Mouse (Mus musculus) lung, postnatal 14 days (tissue): ENCODE data around the gene Zdhhc14.
"Not testable (repeated sequence)": the region's sequence is repeated elsewhere in the genome, so short reads cannot be mapped to it uniquely, and the experiment has no call there.

Experiments
- DNase-seq: peaks from one replicate; pipeline ENCODE4 v3.0.0; 2021

Zdhhc14 gene

GRCm38 (mm10) chr17:5612236-5612635 lies 119.9 kb downstream of the Zdhhc14 start:
- DNase-seq = no peak

DNA sequence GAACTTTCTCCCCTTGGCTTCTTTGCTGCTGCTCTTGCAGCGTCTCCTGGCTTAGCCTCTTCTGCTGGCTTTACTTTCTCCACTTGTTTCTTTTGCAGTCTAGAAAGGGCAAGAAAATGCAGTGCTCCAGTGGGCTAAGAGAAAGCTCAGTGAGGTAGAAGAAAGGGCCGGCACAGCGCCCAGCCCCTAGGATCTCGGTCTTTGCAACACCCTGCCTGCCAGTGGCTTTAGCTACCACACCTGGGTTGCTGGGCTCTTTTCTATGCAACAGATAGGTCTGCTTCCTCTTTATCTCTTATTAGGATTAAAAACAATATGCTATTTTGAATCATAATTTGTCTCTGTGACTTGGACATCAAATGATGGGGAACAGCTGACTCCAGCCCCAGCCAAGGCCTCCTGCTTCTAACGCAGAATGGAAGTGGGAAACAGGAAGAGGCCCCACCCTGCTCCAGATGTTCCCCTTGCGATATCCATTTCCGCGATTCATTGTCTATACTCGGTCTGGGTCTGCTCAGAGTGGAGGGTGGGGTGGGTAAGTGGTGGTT lies 122.5 kb downstream of the Zdhhc14 start:
- DNase-seq = peak; percentile 32

- DNase-seq = no peak
These were observed 129.6 kb downstream of the Zdhhc14 start for GRCm38 (mm10) chr17:5621626-5622591.

- DNase-seq = no peak
These were observed 130.4 kb downstream of the Zdhhc14 start for GRCm38 (mm10) chr17:5622764-5623163.

DNA sequence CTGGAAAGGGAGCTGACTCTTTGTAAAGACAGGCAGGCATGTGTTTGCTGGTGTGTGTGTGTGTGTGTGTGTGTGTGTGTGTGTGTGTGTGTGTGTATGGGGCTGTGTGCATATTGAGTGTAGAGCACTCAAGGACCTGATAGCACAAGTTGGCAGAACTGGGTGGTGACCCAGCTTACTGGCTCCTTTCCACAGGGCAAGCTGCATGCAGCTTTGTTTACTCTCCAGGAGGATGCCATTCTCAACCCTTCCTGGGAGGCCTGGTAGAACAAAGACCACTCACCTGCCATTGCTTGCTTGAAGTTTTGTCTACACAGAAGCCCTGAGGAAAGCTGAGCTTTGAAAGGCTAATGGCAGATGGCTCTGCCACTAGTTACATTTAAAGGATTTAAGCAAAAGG lies 130.8 kb downstream of the Zdhhc14 start:
- peak; percentile 39 for DNase-seq

DNA sequence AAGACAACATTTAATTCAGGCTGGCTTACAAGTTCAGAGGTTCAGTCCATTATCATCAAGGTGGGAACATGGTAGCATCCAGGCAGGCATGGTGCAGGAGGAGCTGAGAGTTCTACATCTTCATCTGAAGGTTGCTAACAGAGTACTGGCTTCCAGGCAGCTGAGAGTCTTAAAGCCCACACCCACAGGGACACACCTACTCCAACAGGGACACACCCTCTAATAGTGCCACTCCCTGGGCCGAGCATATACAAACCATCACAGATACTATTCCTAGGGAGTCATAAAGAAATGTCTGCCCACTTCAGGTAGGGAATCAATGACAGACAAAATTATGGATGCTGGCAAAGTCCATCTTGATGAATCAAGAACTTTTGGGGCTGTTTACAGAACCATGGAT lies 132.5 kb downstream of the Zdhhc14 start:
- not testable (repeated sequence) for DNase-seq

DNA sequence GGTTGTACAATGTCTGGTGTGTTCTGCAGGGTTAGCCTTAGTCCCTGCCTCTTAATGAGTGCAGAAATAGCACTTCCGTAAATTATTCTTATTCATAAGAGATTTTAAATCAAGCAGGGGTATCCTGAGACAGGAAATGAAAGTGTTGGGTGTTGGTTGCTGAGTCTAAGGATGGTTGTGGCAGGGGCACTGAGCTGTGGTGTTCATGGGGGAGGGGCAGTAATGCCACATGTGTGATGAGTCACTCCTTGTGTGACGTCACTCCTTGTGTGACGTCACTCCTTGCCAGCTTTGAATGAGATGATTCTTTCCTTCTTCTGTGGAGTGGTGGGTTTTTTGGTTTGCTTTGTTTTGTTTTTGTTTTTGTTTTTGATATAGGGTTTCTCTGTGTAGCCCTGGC lies 134.0 kb downstream of the Zdhhc14 start:
- DNase-seq = no peak

DNA sequence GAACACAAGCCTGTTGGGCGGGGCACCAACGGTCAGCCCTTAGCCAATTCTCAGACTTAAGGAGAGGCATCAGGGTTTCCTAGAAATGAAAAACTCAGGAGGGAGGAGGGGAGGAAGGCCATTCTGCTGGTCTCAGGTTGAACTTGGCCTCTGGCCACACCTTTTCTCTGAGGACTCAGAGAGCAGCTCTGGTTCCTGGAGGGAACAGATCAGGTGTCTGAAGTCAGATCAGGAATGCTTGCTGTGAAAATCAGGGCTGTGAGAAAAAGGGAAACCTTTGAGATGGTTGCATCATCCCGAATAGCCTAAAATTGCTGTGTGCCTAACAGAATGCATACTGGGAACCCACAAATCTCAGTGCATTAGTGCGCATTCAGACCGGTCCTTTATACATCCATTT lies 135.3 kb downstream of the Zdhhc14 start:
- DNase-seq = no peak

DNA sequence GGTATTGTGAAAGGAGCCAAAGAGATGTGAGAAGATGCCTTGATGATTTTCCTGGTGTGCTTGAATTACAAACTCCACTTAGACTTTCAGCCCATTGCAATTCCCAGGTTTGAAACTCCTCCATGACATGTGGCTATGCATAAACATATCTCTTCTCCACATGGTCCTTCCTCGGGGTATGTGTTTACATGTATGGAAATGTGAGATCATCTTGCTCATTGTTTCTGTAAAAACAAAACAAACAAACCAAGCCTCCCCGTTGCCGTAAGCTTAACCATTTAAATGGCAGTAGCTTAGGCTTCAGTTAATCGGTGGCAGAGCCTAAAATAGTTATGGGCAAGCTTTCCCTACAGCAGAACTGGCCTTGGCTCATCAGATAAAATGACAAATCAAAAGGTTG lies 137.3 kb downstream of the Zdhhc14 start:
- no peak for DNase-seq

GRCm38 (mm10) chr17:5635254-5635653 lies 142.9 kb downstream of the Zdhhc14 start:
- no peak for DNase-seq

- DNase-seq = no peak
These were observed 149.1 kb downstream of the Zdhhc14 start for GRCm38 (mm10) chr17:5641436-5641835.

GRCm38 (mm10) chr17:5642918-5643721 lies 150.8 kb downstream of the Zdhhc14 start:
- DNase-seq = peak; percentile 7

DNA sequence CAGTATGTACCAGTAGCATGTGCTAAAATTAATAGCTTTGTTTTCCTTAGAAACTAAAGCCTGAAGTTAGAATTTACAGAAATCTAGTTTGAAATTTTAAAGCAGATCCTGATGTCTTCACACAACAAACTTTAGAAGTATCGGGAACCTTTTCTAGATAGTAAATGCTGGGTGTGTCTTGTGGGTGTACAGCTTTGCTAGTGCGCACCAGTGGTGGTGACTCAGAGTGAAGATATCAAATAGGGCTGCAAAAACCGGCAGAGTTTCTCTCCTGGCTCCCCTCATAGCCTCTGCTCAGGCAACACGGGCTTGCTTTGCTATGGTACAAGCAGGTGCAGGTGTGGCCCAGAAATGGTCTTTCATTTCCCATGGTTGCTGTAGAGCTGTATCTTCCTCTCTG lies 157.8 kb downstream of the Zdhhc14 start:
- DNase-seq = no peak

DNA sequence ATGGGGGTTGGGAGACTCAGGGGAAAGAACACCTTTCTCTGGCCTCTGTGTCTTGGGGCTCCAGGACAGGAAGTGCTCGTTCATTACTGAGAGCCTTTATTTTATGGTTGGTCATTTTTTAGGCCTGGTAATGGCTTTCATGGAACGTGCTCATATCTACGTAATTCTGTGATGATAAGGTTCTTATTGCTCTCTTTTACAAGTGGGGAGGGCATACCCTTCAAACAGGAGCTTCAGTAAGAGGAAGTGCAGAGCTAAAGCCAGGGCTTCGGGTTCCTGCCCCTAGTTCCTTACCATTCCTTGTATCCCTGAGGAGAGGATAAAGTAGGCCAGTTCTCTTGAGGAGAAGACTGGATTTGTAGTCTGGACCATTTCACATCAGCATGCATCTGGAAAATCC lies 158.3 kb downstream of the Zdhhc14 start:
- no peak for DNase-seq

DNA sequence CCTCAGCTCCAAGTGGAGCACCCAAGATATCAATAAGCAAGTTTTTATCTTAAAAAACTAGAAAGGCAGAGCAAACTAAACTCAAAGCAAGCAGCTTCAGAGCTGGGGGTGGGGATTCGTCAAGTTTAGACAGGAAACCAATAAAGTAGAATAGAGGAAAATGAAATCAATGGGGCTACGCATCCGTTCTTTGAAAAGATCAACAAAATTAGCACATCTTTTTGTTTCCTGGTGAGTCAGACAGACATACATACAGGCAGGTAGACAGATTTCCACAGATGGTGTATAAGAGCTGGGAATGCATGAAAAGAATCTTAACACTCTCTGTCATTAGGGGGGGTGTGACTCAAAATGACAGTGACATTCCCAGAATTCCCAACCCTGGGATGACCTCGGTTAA lies 159.2 kb downstream of the Zdhhc14 start:
- DNase-seq = no peak

- DNase-seq = no peak
These were observed 161.6 kb downstream of the Zdhhc14 start for GRCm38 (mm10) chr17:5653981-5654380.

GRCm38 (mm10) chr17:5655536-5655935 lies 163.2 kb downstream of the Zdhhc14 start:
- no peak for DNase-seq

- no peak for DNase-seq
These were observed 168.1 kb downstream of the Zdhhc14 start for GRCm38 (mm10) chr17:5660317-5661080.

- no peak for DNase-seq
These were observed 174.3 kb downstream of the Zdhhc14 start for GRCm38 (mm10) chr17:5666652-5667051.

DNA sequence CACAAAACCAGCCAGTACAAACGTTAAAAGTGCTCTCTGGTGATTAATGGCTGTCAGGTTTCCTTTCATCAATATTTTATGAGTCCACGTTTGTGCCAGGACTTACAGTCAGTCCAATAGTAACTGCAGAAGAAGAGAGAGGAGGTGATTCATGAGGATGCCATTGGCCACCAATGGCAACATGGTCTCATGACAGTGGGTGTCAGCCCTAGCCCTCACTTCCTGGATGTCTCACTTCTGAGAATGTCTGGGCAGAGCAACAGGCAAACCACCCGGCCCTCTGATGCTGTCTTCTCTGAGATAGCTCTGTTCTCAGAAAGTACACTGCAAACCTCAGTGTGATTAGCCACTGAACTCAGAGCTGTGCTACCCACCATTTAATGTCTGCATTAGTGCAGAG lies 176.1 kb downstream of the Zdhhc14 start:
- DNase-seq = no peak

- no peak for DNase-seq
These were observed 176.6 kb downstream of the Zdhhc14 start for GRCm38 (mm10) chr17:5668981-5669380.

DNA sequence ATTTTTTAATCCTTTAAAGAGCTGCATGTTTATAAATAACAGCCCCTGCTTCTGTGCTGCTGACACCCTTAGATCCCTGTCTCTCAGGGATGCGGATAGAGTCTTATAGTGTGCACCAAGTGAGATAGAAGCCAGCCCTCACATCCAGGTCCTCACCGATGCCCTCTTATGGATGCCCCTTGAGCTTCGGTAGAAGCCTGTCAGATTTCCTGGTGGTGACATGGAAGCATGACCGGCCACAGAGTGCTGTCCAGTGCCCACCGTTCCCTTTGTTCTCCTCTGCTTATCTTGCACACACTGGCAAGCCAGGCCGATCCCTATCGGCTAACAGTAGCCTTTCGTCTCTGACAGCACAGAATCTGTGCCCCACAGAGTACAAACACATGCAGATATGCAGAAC lies 183.6 kb downstream of the Zdhhc14 start:
- peak; percentile 20 for DNase-seq

DNA sequence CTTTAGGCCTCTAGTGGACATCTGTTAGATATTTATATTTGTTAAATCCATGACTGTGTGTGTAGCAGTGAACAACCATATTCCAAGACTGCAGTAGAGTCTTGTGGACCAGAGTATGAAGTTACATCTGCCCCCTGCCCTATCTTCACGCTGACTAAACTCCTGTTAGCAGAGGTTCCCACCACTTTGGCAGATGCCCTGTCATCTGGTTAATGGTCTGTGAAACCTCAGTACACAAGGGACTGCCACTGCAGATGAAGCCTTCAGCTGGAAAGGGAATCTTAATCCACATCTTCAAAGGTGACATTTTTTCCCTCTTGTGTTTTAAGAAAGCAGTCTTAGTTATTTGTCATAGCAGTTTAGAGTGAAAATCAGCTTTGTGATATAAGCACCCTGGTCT lies 187.0 kb downstream of the Zdhhc14 start:
- DNase-seq = no peak
